Mouse (Mus musculus) CD4-positive, CD25-positive, alpha-beta regulatory T cell, adult 4 months (primary cell): ENCODE results near the gene Tyrobp. TPM values are rescaled to one million over a fixed set of nuclear protein-coding genes. Genes with fewer than 3 reads are reported as not detected.
A peak's percentile ranks its signal among the peaks of the same experiment; 100 is the strongest.

Source experiments
- ATAC-seq: one replicate; pipeline ENCODE4 v1.8.0; 2017
- polyA plus RNA-seq, 2 experiments: library from polyadenylated mRNA; unstranded; fragments of 100-300 nt; shearing (Covaris generic); gene quantifications; one replicate each; pipeline ENCODE4 v1.2.1; 2017

The Tyrobp gene
- polyA plus RNA-seq, 2 experiments from 2014 or later, result 6.4 to 7.1 TPM

DNA sequence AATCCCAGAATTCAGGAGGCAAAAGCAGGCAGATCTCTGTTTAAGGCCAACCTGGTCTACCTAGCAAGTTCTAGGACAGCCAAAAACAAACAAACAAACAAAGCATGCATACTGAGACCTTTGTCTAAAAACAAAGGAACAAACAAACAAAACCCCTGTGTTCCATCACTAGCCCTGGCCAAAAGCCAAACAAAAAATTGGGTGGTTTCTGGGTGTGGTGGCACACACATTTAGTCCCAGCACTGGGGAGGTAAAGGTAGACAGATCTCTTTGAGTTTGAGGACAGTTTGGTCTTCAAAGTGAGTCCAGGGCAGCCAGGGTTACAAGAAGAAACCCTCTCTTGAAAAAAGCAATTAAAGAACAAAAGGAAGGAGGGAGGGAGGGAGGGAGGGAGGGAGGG is 15.8 kb downstream of the Tyrobp start:
- no peak for ATAC-seq

DNA sequence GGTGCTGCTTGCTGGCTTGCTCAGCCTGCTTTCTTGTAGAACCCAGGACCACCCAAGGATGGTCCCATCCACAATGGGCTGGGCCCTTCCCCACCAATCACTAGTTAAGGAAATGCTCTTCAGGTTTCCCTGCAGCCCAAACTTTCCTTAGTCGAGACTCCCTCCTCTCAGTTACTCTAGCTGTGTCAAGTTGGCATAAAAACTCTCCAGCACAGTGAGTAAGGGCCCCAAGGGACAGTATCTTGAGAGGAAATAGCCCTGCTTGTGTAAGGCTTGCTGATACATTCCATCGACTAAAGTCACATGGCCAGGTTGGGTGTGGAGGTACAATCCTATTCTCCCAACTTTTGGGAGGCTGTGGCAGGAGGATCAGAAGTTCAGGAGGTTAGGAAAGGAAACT is 16.6 kb downstream of the Tyrobp start:
- no peak for ATAC-seq

DNA sequence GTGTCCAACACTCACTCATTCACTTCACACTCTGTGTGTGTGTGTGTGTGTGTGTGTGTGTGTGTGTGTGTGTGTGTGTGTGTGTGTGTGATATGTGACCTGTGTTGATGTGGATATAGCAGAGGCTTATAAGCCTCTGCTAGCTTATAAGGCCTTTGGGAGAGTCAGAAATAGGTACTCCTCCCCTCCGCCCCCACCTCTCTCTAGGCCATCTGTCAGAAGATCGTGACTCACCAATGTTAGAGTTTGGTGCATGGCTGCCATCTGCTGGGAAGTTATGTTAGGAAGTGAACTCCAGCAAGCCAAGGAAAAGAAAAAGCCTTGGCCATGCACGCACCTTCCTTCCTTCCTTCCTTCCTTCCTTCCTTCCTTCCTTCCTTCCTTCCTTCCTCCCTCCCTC is 18.2 kb downstream of the Tyrobp start:
- peak; percentile 83 for ATAC-seq

DNA sequence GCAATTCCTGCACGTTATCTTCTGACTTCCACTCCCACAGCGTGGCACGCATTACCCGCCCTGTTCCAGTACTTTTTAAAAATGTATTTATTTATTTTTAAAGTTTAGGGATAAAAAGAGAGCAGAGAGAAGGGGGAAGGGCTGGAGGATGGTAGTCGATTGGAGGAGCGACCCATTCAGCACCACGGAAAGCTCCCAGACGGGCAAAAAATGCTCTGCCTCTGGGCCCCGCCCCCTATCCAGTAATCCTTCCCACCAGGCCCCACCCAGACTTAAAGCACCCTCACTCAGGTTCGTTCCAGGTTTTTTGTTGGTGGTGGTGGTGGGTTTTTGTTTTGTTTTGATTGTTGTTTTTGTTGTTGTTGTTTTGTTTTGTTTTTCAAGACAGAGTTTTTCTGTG is 20.7 kb downstream of the Tyrobp start:
- no peak for ATAC-seq

DNA sequence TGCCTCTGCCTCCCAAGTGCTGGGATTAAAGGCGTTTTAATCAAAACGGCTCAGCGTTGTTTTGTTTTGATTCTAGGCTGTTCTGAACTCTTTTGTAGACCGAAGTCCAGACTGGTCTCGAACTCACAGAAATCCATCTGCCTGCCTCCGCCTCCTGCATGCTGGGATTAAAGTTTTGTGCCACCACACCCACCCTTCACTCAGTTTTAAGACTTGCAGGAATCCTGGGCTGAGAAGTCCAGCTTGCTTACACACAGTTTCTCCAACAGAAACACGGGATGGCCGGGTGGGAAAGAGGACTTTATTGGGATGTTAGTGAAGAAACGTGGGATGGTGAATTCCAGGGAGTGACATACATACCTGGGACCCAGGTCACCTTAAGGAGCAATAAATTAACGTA is 21.1 kb downstream of the Tyrobp start:
- no peak for ATAC-seq

DNA sequence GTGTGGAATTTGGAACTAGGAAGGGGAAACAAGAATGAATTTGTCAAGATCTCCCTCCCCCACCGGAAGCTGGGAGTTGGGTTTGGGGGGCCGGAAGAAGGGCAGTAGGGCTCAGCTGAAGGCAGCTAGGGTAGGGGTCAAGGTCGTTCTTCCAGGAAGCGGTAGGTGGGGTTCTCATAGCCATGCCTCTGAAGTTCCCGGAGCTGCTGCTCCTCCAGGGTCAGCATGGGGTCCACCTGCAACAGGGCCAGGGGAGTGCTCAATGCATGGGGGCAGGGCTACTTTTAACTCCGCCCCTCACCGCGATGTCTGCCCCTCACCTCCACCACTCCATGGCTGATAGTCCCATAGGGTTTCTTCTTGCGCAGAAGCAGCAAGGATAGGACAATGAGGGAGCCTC is 21.6 kb downstream of the Tyrobp start:
- no peak for ATAC-seq

DNA sequence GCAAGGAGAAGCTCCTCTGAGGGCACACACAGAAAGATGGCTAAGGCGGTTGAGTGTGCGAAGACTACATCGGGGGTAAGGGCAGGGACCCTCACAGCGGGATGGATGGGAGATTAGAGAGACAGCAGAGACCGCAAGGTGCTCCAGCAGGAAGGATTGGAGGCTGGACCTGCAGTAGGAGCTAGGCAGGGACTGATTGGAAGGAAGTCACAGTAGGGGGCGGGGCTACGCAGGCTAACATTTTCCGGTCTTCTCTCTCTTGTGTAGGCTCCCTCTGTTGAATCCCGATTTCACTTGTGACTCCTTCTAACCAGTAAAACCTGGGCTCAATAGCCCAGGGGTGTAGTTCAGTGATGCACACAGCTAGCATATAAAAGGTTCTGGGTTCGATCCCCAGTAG is 23.3 kb downstream of the Tyrobp start:
- peak; percentile 43 for ATAC-seq

DNA sequence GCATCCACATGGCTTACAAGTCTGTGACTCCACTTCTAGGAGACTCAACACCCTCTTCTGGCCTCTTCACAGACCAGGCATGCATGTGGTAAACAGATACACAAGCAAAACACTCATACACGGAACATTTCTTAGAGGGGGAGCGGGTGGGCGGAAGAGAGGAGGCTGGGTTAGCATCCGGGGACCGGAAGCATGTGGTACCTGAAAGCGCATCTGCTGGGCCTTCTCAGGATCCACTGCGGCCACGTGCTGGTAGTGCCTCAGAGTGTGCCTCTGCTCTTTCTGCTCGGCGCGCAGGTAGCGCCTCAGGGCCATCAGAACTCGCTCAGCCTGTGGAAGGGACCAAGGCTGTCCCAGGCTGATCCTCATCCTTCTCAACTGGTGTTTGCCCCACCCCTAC is 26.2 kb downstream of the Tyrobp start:
- ATAC-seq, result peak; percentile 50

DNA sequence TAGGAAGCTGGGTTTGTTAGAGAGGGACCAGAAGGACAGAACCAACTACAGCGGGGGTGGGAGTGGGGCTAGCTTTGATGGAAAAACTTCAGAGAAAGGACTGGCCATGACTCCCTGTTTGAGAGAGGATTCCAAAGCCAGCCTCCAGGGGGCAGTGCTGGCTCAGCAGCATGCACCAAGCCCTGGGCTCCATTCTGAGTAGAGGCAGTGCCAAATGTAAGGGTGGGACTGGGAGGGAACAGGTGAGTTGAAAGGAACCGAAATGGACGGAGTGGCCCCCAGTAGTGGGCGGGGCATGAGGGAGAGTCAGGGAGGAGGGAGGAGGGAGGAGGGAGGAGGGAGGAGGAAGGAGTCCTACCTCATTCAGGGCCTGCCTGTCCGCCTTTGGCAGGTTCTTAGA is 27.1 kb downstream of the Tyrobp start:
- ATAC-seq, result peak; percentile 51

DNA sequence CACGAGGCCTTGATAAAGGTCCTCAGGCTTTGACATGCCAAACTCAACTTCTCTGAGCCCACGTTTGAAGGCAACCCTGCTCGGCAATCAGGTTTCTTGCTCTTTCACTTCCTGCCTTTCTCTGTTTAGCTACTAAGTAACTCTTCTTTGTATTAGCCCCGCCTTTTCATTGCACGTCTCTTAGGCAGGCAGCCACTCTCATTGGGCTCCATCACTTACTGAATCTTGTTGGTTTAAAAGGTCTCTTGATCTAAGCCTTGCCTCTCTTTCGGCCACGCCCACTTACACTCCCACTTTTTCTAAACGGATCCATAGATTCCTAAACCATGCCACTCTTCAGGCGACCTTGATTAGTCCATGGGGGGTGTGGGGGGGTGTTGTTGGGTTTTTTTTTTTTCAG is 30.1 kb downstream of the Tyrobp start:
- peak; percentile 69 for ATAC-seq

DNA sequence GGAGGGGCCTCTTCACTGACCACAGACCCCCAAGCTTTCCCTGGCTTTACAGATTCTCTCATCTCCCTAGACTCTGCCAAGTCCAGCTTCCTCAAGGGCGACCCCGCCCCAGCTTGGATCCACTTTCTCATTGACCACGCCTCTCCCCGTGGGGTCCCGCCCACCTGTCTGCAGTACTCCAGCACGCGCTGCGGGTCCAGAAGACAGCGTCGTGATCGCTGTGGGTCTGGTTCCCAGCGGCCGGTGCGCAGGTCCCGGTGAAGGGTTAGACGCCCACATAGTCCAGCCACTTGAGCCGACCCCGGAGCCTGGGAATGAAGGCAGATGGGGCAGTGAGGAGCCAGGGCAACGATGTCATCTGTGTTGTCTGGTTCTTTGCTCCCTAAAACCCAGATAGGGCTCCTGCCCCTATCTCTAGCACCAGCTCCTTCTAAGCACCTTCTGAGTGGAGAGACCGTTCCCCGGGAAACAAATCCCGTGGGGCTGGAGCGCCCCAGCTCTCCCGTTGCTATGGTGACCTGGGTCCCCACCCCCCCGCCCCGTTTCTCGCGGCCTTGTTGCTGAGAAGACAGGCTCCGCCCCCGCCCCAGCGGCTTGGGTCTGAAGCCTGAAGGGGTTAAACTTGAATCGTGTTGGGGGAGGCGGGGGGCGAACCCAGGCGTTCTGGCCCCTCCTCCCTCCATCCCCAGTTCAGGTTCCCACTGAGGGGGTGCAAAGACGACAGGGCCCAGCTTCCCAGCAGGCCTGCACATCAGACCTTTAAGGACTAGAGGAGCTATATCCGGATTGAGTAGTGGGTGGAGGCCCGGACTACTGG is 30.8 kb downstream of the Tyrobp start:
- no peak for ATAC-seq

DNA sequence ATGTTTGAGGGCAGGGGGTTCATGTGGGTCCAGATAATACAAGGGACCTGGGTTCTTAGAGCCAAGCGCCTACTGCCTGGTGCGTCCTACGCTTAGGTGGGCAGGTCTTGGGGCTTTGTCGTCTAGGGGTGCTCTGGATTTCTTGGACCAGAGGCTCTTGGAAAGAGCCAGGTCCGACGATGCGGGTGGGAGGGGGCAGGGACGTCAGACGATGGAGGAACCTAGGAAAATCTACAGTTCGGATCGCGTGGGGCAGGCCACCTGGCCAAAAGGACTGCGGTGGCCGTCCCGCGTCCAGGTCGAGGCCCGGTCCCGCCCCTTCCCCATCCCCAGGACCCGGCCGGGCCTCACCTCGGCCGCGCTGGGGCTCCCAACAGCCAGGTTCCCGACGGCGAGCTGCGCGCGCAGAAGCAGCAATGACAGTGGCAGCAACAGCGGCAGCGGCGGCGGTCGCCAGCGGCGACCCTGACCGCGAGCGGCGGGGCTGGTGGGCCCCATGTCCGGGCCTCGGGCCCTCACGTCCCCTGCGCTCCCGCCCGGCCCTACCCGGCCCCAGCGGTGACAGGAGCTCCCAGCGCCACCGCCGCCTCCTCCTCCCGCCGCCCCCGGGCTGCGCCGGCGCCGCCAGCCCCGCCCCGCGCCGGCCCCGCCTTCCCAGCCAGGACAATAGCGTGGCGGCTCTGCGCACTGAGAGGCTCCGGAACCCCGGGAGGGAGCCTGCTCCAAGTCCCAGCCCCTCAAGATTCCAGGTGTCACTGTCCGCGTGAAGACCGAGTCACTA is 31.6 kb downstream of the Tyrobp start, which contains the start of gene Aplp1:
Gene Aplp1 (minus strand): TSS at position 565 of the 781 bp plus-strand sequence.
- peak; percentile 73 for ATAC-seq

DNA sequence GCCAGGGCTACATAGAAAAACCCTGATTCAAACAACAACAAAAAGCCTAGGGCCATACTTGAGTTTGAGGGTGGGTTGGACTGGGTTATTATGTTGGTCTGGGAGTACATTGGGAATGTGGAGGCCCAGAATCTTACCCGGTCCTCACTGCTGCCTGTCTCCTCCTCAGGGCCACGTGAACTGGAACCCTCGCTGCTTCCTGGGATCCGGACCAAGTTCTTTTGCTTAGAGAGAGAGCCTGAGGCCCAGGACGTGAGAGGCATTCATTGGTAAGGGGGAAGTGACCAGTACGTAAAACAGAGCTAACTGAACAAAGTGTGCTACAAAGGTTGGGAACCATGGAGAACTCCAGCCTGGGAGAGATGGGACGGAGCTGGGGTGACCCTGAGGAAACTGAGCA is 36.7 kb downstream of the Tyrobp start:
- no peak for ATAC-seq

DNA sequence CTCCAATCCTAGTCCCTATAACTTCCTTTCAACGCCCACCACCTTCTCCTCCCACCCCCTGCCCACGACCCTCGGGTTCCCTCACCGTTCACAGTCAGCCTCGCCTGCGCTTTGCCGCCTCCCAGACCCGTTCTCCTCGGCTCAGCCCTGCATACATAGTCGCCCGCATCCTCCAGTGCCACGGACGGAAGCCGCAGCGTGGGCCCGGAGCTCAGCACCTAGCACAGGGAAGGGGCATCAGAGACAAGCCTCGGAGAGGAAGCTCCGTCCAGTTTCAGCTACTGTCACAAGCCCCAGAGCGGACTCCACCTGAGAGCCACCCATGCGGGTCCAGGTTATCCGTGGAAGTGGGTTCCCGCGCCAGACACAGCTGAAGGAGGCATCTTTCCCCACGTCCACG is 39.8 kb downstream of the Tyrobp start:
- ATAC-seq, result peak; percentile 54

DNA sequence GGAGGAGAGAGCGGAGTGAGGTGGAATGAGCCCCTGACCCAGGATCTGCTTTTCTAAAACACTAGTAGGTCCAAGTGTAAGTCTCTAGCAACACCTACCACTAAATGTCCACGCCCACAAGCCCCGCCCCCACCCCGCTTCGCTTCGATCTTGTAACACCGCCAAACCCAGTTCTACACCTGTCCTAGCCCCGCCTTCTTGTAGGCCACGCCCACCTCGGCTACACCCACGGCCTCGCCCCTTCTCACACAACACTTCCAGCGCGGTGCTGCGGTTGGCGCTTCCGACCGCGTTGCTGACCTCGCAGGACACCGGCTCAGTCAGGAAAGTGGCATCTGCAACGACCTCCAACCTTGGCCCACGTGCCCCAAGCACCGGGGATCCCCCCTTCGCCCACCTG is 40.2 kb downstream of the Tyrobp start:
- ATAC-seq, result peak; percentile 77

DNA sequence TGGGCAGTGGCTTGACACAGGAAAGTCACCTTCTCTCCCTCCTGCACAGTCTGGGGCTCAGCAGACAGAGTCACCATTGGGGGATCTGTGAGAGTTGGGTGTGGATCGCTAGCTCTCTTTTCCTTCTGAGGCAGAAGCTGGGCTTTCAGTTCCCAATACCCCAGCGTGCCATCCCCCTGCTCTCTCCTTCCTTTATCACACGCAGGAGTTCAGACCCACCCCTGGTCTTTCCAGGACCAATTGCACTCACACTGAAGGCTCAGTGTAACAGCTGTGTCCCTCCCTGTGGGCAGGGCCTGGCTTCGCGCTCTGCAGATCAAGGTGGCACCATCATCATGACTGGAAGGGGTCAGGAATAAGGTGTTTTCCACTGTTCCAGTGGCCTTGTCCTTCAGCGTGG is 40.7 kb downstream of the Tyrobp start:
- peak; percentile 8 for ATAC-seq

DNA sequence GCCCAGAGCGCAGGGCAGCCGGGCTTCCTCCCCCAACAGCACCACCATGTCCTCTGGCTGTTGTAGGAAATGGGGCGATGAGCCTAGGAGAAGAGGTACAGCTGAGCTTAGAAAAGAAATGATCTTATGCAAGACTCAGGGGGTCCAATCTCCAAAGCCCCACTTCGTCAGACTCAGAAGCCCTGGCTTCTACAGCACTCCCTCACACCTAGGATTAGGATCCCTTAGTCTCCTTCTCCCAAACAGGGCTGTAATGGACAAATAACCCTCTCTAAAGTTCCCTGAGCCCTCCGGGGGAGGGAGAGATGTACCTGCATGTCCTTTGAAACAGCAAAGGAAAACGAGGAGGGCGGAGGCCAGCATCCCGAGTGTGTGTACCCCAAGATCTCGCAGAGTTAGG is 42.9 kb downstream of the Tyrobp start:
- ATAC-seq, result no peak

DNA sequence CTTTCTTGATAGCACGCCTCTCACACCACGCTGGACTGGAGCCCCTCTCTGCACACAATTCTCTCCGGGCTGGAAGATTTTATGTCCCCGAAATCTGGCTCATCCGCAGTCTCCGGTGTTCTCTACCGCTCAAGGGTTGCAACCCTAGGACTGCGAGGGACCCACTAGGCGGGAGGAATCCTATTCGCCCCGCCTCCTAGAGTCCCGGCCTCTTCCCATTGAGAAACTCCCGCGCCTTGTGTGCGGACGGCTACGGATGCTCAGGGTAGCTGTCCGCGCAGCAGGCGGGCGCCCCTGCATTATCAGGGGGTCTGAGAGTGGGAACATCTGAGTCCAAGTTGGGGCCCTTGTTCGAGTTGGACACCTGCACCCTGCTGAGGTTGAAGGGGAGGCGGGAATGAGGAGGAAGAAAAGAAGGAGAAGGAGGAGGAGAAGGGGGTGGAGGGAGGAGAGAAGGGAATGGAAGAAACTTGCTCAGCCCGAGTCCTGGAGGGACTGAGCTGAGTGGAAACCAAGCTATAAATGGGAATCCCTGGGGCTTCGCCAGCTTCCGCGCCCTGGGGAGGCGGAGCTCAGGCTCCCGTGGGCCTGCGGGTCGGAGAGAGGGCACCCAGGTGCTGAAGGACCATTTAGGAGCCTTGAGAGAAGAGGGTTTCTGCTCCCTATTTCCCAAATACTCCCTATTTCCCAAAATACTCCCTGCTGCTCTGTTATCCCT is 43.5 kb downstream of the Tyrobp start:
- ATAC-seq, result no peak

DNA sequence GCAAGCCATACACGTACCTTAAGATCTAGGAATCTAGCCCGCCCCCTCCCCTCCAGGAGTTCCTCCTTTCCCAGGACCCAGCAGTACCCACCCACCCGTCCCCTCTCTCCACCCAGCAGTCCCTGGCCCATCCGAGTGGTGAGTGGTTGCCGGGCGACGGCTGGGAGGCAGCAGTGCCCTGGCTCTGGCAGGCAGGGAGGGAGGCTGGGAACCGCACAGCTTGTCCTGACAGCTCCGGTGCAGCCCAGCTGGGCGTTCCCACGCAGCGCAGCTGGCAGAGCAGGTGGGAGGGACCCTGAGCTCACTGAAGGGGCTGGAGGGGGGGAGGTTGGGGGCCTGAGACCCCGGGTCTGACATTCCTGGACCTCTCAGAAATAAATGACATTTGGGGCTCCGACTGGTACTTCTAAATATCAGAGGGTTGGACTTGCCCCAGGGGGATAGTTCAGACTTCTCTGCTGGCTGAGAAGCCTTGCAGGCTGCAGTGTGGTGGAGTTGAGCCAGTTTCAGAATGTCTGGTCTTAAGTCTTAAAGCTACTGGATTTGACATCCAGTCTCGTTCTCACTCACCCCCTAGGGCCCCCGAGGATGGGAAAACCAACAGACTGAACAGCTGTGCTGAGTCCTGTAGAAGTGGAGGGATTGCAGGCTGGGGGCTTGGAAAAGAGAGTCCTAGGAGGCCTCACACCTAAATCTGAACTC is 44.2 kb downstream of the Tyrobp start, which contains the start of the genes Kirrel2 and Nphs1:
Gene Kirrel2 (minus strand): TSS at position 62 of the 702 bp plus-strand sequence.
Gene Nphs1 (plus strand): TSS at position 687 of the 702 bp plus-strand sequence.
- no peak for ATAC-seq

DNA sequence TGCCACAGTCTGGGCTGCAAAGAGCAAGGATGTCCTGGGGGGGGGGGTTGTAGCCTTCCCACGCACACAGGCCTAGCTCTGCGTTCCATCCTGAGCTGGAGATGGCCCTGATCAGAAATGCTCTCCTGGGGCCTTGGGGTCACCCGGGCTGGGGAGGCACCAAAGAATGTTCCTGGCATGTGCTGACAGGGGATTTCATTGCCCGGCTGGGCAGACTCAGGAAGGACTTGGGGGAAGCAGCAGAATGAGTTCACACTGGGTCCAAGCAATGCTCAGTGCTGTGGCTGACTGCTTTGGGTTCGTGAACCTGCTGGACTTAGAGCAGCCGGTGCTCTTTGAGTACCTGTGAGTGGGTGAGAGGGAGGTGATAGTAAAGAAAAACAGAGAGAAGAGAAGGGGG is 45.9 kb downstream of the Tyrobp start:
- no peak for ATAC-seq

DNA sequence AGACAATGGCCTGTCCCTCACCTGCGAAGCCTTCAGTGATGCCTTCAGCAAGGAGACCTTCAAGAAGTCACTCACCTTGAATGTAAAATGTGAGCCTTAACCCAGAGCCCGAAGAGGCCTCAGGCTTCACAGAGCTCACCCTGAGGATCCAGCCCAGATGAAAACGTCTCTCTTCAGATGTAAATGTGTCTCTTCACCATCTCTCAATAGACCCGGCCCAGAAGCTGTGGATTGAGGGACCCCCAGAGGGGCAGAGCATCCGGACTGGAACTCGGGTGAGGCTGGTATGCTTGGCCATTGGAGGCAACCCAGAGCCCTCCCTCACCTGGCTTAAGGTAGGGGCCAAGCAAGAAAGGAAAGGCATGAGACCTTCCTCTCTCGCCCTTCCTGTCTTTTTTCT is 50.0 kb downstream of the Tyrobp start:
- ATAC-seq, result no peak

DNA sequence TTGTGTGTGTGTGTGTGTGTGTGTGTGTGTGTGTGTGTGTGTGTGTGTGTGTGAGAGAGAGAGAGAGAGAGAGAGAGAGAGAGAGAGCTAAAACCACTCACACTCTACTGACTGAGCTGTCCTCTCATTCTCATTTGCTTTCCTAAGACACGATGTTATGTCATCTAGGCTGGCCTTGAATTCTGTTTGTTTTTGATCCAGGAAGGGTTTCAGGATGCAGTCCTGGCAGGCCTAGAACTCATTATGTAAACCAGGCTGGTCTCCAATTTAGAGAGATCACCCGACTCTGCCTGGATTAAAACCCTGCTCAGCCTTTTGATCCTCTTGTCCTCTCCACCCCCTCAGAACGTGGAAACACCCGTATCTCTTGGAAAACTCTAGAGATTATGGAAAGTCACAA is 50.4 kb downstream of the Tyrobp start:
- ATAC-seq, result no peak
